Mouse (Mus musculus) adrenal gland, adult 18-20 months (tissue): ENCODE results near the gene Pkd1. TPM values are rescaled to one million over a fixed set of nuclear protein-coding genes. Genes with fewer than 3 reads are reported as not detected.

Experiments used
- DNase-seq, 2 experiments: peaks; one replicate each; pipeline ENCODE4 v3.0.0; 2021 to 2022; ENCODE audit warnings: low spot score in 2 of 2
- total RNA-seq, 2 experiments: library from RNA; stranded (reverse); gene quantifications; 1 replicate in 1 of 2; 2 replicates in 1 of 2; pipeline ENCODE4 v1.2.3; 2021

Pkd1 gene
- total RNA-seq, 2 experiments from 2014 or later: 37.9 to 38.2 TPM

DNA sequence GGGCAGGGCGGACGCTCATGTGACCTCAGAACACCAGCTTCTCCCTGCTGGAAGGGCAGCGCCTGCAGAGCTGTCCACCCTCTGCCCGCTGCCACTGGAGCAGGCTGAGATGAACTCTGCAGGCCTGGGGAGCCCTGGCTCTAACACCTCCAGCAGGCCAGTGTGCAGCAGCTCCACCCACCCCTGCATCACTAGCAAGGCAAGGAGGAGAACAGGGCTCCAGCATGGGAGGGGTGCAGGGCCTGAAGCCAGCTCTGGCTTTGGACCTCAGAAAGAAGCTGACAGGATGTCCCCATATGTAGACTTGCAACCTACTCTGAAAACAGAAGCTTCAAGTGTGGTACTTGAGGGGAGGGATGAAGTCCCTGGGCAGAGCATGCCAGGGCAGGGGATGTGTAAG, 50.9 kb downstream of the Pkd1 start:
- DNase-seq: no peak

DNA sequence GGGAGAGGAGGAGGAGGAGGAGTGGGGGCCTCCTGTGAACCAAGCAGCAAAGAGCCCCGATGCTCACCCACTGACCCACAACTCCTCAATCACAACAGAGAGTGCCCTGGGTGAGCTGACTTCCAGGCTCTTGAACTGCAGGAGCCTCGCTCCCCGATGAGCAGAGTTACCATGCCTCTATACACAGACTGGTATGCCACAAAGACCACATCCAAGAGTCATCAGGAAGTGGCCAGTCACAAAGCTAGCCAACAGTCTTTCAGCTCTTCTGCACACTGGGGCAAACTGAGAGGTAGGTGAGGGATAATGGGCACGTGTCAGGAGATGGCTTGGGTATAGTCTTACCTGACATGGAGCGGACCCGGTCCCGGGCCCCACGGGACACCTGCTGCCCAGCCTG, 54.3 kb downstream of the Pkd1 start:
- DNase-seq: no peak

GRCm38 (mm10) chr17:24604557-24604956, 54.9 kb downstream of the Pkd1 start:
- DNase-seq: no peak

DNA sequence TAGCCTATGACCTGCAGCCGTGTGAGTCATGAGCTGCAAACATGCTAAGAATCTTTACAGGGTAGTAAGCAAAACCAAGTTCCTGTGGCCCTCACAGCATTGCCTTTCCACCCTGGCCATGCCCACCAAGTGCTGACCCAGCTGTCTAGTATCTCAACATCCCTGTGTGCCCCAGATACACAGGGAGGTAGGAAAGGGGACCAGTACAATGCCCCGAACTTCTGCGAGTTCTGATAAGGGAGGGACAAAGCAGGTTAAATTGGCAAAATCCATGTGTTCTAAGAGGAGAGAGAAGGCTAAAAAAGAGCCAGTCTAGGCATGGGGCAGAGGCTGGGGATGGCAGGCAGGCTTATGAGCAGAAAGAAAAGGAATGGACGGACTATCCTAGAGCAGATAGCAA, 58.7 kb downstream of the Pkd1 start:
- no peak for DNase-seq

DNA sequence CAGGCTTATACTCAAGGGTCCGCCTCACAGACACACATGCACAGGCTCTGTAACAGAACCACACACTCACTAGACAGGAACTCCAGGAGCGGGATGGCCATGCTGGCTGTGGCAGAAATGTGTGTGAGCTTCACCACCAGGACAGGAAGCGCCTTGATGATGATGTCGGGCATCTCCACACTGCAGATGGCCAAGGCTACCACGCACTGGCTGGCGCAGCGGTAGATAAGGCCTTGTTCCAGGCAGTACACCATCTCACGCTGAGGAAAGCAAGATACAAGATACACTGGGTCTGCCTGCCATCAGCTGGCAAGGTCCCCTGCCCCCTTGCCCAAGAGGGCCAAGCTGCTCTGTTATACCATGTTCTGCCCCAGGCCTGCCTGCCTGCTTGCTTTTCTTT, 59.2 kb downstream of the Pkd1 start:
- DNase-seq: no peak

DNA sequence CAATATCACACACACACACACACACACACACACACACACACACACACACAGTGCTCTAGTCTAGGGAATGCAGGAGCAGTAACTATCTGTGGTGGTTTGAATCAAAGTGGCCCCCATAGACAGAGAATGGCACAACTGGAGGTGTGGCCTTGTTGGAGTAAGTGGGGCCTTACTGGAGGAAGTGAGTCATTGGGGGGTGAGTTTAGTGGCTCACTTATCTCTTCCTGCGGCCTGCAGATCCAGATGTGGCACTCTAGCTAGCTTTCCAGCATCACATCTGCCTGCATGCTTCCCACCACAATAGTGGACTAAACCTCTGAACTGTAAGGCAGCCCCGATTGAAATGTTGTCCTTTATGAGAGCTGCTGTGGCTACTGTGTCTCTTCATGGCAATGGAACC, 61.1 kb downstream of the Pkd1 start:
- no peak for DNase-seq

GRCm38 (mm10) chr17:24617561-24618194, 68.0 kb downstream of the Pkd1 start:
- DNase-seq: no peak

DNA sequence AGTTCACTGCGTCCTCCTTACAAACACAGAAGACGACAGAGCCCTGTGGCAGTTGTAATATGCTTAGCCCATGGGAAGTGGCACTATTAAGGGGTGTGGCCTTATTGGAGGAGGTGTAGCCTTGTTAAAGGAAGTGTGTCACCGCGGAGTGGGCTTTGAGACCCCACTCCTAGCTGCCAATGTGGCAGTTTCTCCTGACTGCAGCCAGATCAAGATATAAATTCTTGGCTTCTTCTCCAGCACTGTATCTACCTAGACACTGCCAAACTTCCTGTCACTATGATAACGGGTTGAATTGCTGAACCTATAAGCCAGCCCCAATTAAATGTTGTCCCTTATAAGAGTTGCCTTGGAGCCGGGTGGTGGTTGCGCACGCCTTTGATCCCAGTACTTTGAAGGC, 75.8 kb downstream of the Pkd1 start:
- no peak for DNase-seq

- DNase-seq: peak; percentile 78 to 79
Observed at GRCm38 (mm10) chr17:24628646-24629045, 79.0 kb downstream of the Pkd1 start.

DNA sequence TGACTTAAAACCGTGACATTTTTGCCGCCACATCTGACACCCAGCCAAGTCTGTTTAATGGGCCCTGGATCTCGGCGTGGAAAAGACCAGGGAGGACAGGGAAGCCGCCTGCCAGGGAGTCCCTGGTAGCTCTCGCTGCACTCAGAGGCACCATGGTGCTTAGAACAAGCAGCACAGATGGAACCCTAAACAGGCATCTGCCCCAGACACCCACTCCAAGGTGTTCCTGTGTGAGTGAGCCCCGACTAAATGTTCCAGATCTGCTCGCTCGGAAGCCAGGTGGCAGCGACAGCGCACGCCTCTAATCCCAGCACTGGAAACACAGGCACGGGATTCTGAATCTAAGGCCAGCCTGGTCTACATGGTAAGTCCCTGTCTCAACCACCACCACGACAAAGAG, 80.4 kb downstream of the Pkd1 start:
- DNase-seq: no peak

DNA sequence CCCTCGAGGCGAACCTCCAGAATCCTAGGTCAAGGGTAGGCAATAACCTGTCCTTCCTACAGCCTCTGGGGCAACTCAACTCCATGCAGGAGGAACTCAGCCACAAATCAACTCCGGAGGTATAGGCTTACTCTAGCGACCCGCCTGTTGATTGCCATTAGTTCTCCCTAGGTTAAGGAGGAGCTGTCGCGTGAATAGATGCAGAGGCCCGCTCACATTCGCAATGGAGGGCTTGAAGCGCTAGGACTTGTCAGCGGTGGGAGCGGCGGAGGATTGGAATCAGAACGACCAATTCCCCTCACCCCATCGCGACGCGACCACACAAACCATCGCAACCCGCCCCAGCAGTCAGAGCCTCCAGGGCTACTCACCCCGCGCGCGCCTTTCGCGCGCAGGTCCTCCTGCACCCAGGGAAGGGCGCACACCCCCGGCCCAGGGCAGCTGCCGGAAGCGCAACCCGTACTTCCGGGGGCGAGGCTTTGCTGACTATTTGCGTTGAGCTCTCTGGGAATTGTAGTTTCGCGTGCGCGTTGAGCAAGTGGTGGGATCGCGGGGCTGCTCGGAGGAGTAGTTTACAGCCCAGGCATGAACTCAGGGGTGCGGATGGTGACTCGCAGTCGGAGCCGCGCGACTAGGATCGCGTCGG, 82.7 kb downstream of the Pkd1 start, which contains the start of the genes Tsc2 and Nthl1:
Tsc2 (minus strand) TSS at position 464 of the 646 bp plus-strand sequence.
Nthl1 (plus strand) TSS at position 514 of the 646 bp plus-strand sequence.
- peak; percentile 76 to 84 for DNase-seq

- peak in 1 of 2 experiments; percentile 55 for DNase-seq
Observed at GRCm38 (mm10) chr17:24632813-24633449, 83.3 kb downstream of the Pkd1 start.

- no peak for DNase-seq
Observed at GRCm38 (mm10) chr17:24633831-24634230, 84.2 kb downstream of the Pkd1 start.

DNA sequence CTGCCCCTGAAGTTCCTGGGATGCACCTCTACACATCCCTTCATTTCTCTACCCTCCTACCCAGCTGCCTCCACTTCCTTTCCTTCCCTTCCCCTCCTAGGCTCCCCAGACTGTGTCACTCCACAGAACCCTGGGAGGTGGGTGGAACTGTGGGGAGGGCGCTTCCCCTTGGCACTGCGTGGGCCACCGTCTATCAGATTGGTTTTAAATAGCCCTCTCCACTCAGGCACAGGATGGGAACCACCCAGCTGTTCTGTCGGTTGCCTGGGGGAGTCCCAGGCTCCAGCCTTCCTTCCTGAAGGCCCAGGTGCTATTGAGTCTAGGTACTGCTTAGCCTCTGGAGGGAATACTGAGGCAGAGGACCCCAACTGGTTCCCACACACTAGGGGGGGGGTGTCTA, 85.4 kb downstream of the Pkd1 start:
- DNase-seq: no peak

GRCm38 (mm10) chr17:24635694-24636093, 86.1 kb downstream of the Pkd1 start:
- DNase-seq: no peak

DNA sequence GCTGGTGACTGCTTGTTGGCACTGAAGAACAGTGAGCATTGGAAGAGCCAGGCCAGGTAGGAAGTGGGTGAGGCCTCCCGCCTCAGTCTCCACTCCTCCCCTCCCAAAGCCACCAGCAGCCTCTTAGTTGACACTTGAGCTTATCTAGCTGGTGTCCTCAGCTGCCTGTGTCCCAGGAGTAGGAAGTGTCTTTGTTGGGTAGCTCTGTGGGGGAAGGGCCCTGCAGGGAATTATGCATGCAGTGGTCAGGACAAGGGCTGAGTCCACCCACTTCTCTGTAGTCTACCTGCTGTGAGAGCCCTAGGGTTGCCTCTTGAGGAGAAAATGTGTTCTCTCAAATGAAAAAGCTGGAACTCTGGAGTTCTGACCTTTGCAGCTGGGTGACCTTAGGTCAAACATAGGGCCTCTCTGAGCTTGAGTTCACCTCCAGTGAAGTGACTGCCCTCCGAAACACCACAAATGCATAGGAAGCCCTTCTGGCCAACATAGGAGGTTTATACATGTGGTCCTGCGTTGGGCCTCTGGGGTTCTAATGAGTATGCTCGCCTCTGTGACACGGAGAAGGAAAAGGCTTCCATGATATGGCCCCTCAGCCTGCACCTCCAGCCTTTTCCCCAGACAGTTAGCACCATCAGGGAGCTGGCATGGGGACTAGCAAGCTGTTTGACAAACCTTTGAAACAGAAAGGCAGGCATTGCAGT, 87.3 kb downstream of the Pkd1 start:
- no peak for DNase-seq

DNA sequence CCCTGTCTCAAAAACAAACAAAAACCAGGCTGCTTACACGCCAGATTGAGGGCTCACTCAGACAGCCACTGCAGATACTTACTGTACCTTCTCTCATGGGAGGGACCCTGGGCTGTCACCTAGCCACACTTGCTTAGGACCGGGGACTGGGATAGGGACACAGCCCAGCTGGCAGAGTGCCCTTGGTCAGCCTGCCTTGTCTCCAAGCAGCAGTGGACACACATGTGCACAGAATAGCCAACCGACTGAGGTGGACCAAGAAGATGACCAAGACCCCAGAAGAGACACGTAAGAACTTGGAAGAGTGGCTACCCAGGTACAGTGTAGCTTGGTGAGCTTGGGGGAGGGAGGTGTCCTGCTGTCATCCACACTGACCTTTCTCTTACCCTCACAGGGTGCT, 88.6 kb downstream of the Pkd1 start:
- DNase-seq: no peak

DNA sequence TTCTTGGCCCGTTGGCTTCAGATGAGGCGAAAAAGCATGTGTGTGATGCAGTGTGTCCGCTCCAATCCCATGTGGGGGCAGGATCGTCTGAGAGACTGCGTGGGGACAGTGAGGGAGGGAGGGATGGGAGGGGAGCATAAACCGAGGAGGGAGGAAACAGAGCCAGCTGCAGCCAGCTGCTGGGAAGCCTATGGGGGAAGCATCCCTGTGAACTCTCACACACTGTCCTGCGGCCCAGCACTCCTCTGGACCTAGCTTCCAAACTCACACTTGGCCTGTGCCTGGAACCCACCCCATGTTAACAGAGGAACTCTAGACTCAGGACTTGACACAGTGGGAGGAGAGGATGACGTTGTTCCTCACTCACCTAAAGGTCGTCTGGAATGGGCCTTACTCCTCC, 89.2 kb downstream of the Pkd1 start:
- DNase-seq: no peak

GRCm38 (mm10) chr17:24639571-24639988, 89.9 kb downstream of the Pkd1 start:
- no peak for DNase-seq

- no peak for DNase-seq
Observed at GRCm38 (mm10) chr17:24640119-24640518, 90.5 kb downstream of the Pkd1 start.

DNA sequence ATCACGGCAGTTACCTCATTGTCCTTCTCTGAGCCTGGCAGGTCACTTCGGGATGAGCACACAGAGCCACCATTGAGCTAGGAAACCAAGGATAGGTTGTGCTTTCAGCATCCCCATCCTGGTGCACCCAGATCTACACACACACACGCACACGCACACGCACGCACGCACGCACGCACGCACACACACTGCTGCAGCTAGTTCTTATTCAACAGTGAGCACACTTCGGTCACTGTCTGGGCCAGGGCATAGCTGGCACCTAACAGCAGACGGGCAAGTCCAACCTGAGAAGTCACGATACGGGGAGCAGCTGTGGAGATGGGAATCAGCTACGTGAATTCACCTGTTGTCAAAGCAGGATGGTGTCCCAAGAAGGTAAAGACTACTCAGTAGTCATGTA, 90.9 kb downstream of the Pkd1 start:
- DNase-seq: no peak

DNA sequence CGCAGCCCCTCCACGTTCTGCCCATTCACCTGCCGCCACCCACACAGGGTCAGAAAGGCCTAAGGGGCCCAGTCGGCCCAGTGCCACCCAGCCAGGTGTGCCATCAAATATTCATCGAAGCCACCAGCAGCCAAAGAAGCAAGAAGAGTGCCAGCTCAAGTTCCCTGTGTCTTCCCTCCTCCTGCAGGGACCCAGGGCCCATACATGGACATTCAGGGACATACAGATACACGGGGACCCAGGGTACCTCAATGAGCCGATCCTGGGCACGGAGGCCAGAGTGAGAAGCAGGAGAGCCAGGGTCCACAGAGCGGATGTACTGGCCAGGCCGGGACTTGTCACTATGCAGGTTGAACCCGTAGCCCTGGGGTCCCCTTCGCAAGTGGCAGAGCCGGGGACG, 92.3 kb downstream of the Pkd1 start:
- DNase-seq: no peak
